Mouse (Mus musculus) bone marrow, adult 2 months (tissue): ENCODE measurements around the gene Irf2bpl. TPM values are rescaled to one million over a fixed set of nuclear protein-coding genes. Genes with fewer than 3 reads are reported as not detected.

ENCODE experiments used
- H3K27ac ChIP-seq: fragments of 200-500 bp; 2 replicates; pipeline ENCODE4 v1.5.1; 2012; ENCODE audit warnings: low read depth, mild to moderate bottlenecking, control low read depth, inconsistent platforms, low read length; ENCODE audit not compliant: control insufficient read depth, poor library complexity, insufficient read depth
- H3K4me1 ChIP-seq: fragments of 200-500 bp; 2 replicates; pipeline ENCODE4 v1.6.1; 2011; ENCODE audit warnings: low read length; ENCODE audit not compliant: control insufficient read depth, insufficient read depth
- H3K4me3 ChIP-seq: fragments of 200-500 bp; replicated peaks from 2 replicates; pipeline ENCODE3; 2011; ENCODE audit warnings: mild to moderate bottlenecking, low read depth, low read length, control low read depth; ENCODE audit not compliant: control insufficient read depth
- CTCF ChIP-seq: fragments of 200-500 bp; IDR thresholded peaks from 2 replicates; pipeline ENCODE4 v1.5.1; 2011; ENCODE audit warnings: low read length, control low read depth; ENCODE audit not compliant: control insufficient read depth, insufficient read depth
- POLR2A ChIP-seq: fragments of 200-500 bp; IDR thresholded peaks from 2 replicates; pipeline ENCODE4 v1.6.1; 2011; ENCODE audit warnings: low read depth, mild to moderate bottlenecking, control low read depth, low read length, borderline replicate concordance; ENCODE audit not compliant: control insufficient read depth
- WGBS: fragments of 180-500 bp; shearing (Covaris S2); methylation state at CpG from one replicate; pipeline ENCODE4 v1.1.7; 2018; 5-methylcytosine and 5-hydroxymethylcytosine counted together
- polyA plus RNA-seq: library from polyadenylated mRNA; stranded (reverse); fragments of >200 nt; gene quantifications from 2 replicates; pipeline ENCODE4 v1.2.4, GENCODE M21; 2011; ENCODE audit warnings: low replicate concordance; ENCODE audit not compliant: missing spikeins, insufficient read depth, insufficient read length

The Irf2bpl gene
- polyA plus RNA-seq, 1 experiment = 3.4 TPM

DNA sequence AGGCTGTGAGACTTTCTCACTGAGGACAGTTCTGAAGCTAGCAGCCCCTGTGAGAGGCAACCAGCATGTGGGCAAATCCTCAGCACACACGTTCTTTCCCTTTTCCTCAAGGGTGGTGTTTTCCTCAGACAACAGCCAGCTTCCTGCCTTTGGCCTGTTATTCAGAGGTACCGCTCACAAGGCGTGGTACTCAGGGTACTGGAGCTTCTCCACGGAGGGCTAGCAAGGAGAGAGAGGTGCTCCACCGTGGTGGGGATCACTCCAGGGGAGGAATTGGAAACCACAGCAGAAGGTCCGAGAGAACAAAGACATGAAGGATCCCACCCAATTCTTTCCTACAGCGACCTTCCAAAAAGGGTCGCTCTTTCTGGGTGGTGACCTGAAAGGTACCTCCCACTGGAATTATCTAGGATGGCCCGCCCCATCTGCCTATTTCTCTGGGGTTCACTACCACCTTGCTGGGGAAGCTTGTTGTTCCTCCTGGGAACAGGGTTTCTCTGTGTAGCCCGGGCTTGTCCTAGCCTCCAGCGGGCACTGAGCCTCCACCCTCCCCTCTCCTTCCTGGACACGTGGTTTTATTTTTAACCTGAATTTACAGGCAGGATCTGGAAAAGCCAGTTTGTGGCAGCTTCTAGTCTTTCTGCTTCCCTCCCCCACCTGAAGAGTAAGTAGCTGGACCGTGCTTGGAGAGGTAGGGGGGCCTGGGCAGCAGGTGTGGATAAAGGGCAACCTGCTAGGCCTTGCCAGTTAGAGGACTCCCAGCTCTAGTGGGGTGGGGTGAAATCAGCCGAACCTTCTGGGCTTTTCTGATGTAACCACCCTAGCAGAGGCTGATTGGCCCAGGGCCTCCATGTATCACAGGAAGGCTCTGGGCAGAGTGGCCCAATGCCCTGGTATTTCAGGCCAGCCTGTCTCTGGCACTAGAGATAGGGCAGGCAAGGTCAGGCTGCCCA lies 17.1 kb downstream of the Irf2bpl start:
- no peaks in the 10 kb centered on the region for H3K4me1 ChIP-seq
- TF ChIP-seq POLR2A (no peak), CTCF (no peak)
- H3K27ac ChIP-seq = no peak overlapping the region
- H3K4me3 ChIP-seq = no peak overlapping the region
- 48% methylated on average over 14 of the region's 14 CpGs for WGBS

DNA sequence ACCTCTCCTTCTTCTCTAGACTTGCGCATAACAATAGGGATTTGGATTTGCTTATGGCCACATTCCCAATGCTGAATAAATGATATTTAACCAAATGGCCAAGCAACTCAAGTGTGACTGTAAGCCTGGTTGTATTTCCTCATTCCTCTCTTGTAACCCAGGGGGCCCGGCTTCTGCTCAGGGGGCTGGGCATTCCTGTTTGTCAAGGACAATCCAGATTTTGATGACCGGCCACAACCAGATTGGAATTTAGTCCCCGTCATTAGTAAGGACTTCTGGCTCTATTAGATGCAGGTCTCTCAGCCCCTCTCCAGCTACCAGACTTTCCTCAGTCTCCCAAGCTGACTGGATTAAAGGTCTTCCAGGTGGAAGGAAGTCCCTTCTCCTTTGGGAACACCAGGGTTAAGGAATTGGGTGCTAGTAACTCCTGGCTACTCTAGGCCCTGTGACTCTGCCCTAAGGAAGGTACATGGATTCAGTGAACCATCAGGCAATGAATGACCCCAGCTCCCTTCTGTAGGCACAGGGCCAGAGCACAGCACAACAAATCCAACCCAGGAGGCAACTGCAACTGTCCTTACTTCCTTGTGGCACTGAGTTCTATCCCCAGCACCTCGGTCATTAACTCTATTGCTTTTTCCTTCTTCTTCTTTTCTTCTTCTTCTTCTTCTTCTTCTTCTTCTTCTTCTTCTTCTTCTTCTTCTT lies 20.1 kb downstream of the Irf2bpl start:
- H3K4me1 ChIP-seq = peaks cover 1% of the 10 kb centered on the region; the same call in 1 of the 2 replicates
- H3K27ac ChIP-seq = no peak overlapping the region
- H3K4me3 ChIP-seq = no peak overlapping the region
- TF ChIP-seq CTCF (no peak), POLR2A (no peak)
- 78% methylated on average over 5 of the region's 5 CpGs for WGBS

DNA sequence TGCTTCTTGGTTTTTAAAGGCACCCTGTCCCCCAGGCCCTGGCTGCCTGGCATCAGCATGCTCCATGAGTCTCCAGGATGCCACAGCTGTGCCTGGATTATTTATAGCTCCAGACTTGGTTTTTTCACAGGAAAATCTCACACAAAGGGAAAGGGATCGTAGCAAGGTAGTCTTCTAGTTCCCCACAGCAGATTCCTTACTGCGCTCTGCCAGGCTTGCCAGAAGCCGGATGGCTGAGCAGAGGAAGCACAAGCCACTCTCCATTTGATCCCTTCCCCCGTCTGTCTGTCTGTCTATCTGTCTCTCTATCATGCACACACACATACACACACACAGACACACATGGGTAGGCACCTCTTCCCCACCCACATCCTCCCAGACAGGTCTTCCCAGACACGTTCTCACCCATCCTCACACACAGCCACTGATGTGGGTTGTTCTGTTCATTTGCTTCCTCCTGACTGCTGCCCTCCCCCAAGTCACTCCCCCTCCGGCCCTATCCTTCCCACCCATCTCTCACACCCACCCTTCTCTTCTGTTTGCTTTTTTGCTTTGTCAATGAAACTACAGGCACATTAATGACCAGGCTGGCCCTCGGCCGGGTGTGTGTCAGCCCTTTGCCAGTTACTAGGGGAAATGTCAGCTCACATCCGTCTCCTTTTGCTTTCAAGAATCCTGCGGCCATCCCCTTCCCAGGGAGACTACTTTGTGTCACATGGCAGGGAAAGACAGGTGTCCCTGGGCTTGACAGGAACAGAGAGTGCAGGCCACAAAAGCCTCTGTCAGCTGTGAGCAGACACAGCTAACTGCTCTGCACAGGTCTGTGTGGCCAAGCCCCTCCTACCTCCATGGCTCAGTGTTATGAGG lies 24.4 kb downstream of the Irf2bpl start:
- H3K4me3 ChIP-seq = no peak overlapping the region
- H3K4me1 ChIP-seq = peaks cover 1% of the 10 kb centered on the region; the same call in 1 of the 2 replicates
- WGBS = 51% methylated on average over 10 of the region's 10 CpGs
- TF ChIP-seq POLR2A = no peak
- TF ChIP-seq CTCF = no peak
- no peak overlapping the region for H3K27ac ChIP-seq

DNA sequence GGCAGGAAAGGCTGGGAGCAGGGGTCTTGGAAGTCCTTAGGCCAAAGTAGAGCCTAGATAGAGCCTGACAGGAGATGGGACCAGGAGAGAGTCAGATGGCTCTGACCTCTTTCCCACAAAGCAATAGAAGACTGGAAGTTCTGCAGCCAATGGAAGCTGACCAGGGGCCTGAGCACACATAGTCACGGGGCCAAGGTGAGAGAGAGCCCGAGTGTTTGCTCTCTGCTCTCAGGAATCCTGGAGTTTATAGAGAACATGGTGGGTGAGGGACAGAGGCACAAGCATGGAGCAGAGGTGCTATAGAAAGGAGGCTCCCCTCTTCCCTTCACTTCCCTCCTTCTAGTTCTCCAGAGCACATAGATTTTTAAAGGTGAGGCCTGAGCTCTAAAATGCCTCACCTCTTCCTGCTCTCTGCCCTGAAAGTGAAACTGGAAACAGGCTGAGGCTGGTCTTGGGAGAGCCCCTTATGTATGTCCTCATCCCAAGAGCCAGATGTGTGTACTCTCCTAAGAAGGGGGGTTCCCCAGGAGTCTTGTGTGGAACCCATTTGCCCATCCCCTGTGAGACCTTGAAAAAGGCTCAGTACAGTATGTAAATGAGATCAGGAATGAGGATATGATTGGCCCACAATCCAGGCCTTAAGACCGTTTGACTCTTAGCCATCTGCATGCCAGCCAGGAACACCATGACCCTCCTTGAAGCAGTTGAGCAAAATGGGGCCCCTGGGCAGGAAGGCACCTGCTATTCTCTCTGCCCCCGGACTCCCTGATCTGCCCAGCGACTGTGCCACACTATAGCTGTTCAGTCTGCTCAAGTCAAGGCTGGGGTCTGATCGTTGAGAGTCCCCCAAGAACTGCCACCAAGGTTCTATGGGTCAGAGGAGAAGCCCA lies 25.4 kb downstream of the Irf2bpl start:
- H3K27ac ChIP-seq = no peak overlapping the region

DNA sequence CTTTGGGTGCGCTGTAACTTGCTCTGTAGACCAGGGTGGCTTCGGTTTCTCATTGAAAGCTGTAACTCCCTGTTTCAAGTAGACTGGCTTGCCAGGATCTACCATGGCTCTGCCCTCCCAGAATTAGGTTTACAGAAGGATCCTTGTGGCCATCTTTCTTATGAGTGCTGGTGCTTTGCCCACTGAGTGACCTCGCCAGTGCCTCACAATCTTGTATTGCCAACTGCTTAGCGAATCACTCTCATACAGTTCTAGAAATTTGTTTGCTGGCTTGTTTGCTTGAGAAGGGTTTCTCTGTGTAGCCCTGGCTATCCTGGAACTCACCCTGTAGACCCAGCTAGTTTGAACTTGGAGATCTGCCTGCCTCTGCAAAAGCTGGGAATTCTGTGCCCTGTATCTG lies 26.1 kb downstream of the Irf2bpl start:
- TF ChIP-seq POLR2A = no peak
- no peak overlapping the region for H3K27ac ChIP-seq
- 87% methylated on average over 4 of the region's 4 CpGs for WGBS
- H3K4me3 ChIP-seq = no peak overlapping the region
- peaks cover 1% of the 10 kb centered on the region; the same call in 1 of the 2 replicates for H3K4me1 ChIP-seq

More for the DNA sequence above, 25.4 kb downstream of the Irf2bpl start:
- Histone ChIP-seq H3K4me3 (no peak overlapping the region), H3K4me1 (peaks cover 1% of the 10 kb centered on the region; the same call in 1 of the 2 replicates)
- TF ChIP-seq CTCF (no peak), POLR2A (no peak)
- 47% methylated on average over 6 of the region's 6 CpGs for WGBS

DNA sequence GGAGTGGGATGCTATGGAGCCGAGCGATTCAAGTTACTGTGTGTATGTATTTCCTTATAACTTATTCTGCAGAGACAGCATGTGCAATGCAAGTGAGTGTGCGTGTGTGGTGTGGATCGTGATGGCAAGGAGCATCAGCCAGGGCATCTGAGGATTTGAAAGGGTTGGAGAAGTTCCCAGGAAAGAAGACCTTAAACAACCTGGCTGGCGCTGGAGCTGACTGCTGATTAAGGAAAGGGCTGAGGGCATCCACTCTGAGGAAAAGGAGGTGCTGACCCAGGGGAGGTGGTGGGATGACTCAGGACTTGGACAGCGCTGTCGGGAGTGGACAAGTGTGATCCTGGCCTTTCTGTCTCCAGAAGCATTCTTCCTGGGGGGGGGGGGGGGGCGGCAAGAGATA lies 27.3 kb downstream of the Irf2bpl start:
- 83% methylated on average over 8 of the region's 8 CpGs for WGBS
- no peak for TF ChIP-seq CTCF
- TF ChIP-seq POLR2A = no peak
- Histone ChIP-seq H3K4me1 (peaks cover 1% of the 10 kb centered on the region; the same call in 1 of the 2 replicates), H3K27ac (no peak overlapping the region), H3K4me3 (no peak overlapping the region)

DNA sequence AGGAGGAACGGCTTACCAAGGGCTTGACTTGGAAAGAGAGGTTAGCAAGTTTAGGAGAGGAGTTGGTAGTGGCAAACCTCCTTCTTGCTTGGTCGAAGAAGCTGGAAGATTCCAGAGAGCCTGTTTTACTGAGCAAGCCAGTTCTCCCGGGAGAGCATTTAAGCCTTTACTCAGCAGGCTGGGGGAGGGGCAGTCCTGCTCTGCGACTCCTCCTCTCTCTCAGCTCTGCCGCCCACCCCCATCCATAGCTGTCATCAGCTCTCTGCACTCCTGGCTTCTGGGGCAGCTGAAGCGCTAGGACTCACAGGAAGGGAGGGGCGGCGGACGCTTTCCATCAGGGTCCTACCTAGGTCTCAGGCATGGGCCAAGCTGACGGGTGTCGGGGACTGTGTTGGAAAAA lies 28.9 kb downstream of the Irf2bpl start:
- Histone ChIP-seq H3K27ac (no peak overlapping the region), H3K4me3 (no peak overlapping the region), H3K4me1 (peaks cover 1% of the 10 kb centered on the region; the same call in 1 of the 2 replicates)
- WGBS = 45% methylated on average over 11 of the region's 11 CpGs
- TF ChIP-seq CTCF (no peak), POLR2A (no peak)
